Mouse (Mus musculus) embryonic fibroblast, embryonic 13.5 days (primary cell): ENCODE measurements around the gene Tsg101.

ENCODE experiments used
- CTCF ChIP-seq: IDR thresholded peaks from 2 replicates; pipeline ENCODE4 v1.5.1; 2011; ENCODE audit warnings: mild to moderate bottlenecking, control low read depth, low read length, moderate library complexity, borderline replicate concordance; ENCODE audit not compliant: insufficient read depth
- POLR2A ChIP-seq: IDR thresholded peaks from 2 replicates; pipeline ENCODE4 v1.6.1; 2011; ENCODE audit warnings: low read depth, mild to moderate bottlenecking, control low read depth, low read length, moderate library complexity

DNA sequence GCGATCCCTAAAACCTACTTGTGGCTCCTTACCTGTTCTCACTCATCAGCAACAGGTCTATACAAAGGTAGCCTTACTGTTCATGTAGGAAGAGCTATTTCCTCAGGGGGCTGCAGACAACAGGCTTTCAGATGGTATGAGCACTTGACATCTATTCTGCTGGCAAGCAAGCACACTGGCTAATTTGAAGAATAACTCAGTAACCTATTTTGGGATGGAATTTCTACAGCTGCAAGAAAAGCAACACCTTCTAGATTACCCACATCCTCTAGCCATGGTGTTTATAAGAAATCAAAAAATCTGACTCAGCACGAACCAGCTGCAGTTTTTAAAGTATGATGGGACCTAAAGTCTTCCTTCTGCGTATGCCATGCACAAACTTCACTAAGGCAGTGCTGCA, 11.6 kb upstream of the Tsg101 start:
- no peak for TF ChIP-seq CTCF
- no peak for TF ChIP-seq POLR2A
